Mouse (Mus musculus) stomach, embryonic 14.5 days (tissue): ENCODE results near the gene Mfsd2a. TPM values are rescaled to one million over a fixed set of nuclear protein-coding genes. Genes with fewer than 3 reads are reported as not detected.

Experiments used
- ATAC-seq: fragments of 200-750 bp; cut with Nextera tagmentation; 2 replicates; pipeline ENCODE4 v1.8.0; 2017; ENCODE audit warnings: low read depth, moderate TSS enrichment; ENCODE audit not compliant: insufficient number of reproducible peaks, insufficient read depth, low FRiP score
- H3K27ac ChIP-seq: fragments of 300-500 bp; sonication (generic); 2 replicates; pipeline ENCODE4 v1.5.1; 2014; ENCODE audit warnings: mild to moderate bottlenecking, low read length, moderate library complexity, mixed read lengths
- H3K27me3 ChIP-seq: fragments of 300-500 bp; sonication (generic); 2 replicates; pipeline ENCODE4 v1.6.1; 2014; ENCODE audit warnings: low read length, control low read depth, mixed read lengths; ENCODE audit not compliant: control insufficient read depth, insufficient read depth
- H3K36me3 ChIP-seq: fragments of 300-500 bp; sonication (generic); 2 replicates; pipeline ENCODE4 v1.6.1; 2014; ENCODE audit warnings: mild to moderate bottlenecking, control low read depth, low read length, moderate library complexity, mixed read lengths; ENCODE audit not compliant: control insufficient read depth, insufficient read depth
- H3K4me1 ChIP-seq: fragments of 300-500 bp; sonication (generic); 2 replicates; pipeline ENCODE4 v1.6.1; 2014; ENCODE audit warnings: low read length, control low read depth, mixed read lengths; ENCODE audit not compliant: control insufficient read depth, insufficient read depth
- H3K4me2 ChIP-seq: fragments of 300-500 bp; sonication (generic); replicated peaks from 2 replicates; pipeline ENCODE4 v1.6.1; 2014; ENCODE audit warnings: low read depth, low read length, control low read depth
- H3K4me3 ChIP-seq: fragments of 300-500 bp; sonication (generic); 2 replicates; pipeline ENCODE4 v1.5.1; 2014; ENCODE audit warnings: low read depth, low read length, control low read depth
- H3K9ac ChIP-seq: fragments of 300-500 bp; sonication (generic); replicated peaks from 2 replicates; pipeline ENCODE4 v1.6.1; 2014; ENCODE audit warnings: low read depth, mild to moderate bottlenecking, control low read depth, low read length, moderate library complexity, mixed read lengths
- H3K9me3 ChIP-seq: fragments of 300-500 bp; sonication (generic); 2 replicates; pipeline ENCODE4 v1.6.1; 2016; ENCODE audit warnings: low read depth, low read length, control low read depth; ENCODE audit not compliant: control insufficient read depth
- WGBS: fragments of 180-500 bp; shearing (Covaris S2); extraction: QIAGEN DNeasy Blood & Tissue Kit; methylation state at CpG from one replicate; pipeline ENCODE4 v1.1.7; 2014; 5-methylcytosine and 5-hydroxymethylcytosine counted together
- polyA plus RNA-seq: library from polyadenylated mRNA; unstranded; fragments of >200 nt; fragmentation: Nextera tagmentation; extraction: Ambion mirVana; gene quantifications from 2 replicates; pipeline ENCODE4 v1.2.1, GENCODE M21; 2014

The Mfsd2a gene
- polyA plus RNA-seq, 1 experiment from 2014 or later, result 2.5 TPM

DNA sequence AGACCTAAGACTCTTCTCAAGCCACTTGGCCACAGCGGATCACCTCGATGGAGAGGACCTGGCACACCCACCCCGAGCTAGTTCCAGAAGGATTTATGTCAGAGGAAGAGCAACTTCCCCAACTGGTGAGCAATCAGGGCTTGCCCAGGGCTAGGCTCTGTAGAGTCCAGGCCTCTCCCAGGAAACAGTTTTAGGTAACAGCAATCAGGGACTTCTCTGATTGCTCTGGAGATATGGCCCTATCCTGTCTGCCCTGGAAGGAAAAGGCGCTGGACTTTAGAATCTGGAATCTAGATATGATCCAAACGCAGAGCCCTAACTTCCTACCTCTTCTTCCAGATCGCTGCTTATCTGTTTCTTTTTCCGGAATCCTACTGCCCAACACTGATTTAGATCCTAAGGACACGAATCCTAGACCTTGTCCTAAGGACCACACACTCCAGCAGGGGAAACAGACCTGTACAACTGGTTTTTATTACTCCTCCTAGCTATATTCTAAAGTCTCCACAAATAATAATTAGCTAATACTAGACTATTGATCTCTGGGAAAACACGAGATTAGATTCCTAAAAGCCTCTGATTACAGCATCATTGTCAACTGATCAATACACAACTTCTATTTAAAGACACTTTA, 25.4 kb downstream of the Mfsd2a start:
- no peaks in the 10 kb centered on the region for H3K4me1 ChIP-seq
- 71% methylated on average over 9 of the region's 9 CpGs for WGBS
- H3K27me3 ChIP-seq, result no peaks in the 10 kb centered on the region
- no peak for ATAC-seq
- no peaks in the 10 kb centered on the region for H3K9me3 ChIP-seq
- H3K27ac ChIP-seq, result no peak overlapping the region
- H3K4me3 ChIP-seq, result no peak overlapping the region
- no peak overlapping the region for H3K4me2 ChIP-seq
- H3K36me3 ChIP-seq, result no peaks in the 10 kb centered on the region
- H3K9ac ChIP-seq, result no peak overlapping the region

DNA sequence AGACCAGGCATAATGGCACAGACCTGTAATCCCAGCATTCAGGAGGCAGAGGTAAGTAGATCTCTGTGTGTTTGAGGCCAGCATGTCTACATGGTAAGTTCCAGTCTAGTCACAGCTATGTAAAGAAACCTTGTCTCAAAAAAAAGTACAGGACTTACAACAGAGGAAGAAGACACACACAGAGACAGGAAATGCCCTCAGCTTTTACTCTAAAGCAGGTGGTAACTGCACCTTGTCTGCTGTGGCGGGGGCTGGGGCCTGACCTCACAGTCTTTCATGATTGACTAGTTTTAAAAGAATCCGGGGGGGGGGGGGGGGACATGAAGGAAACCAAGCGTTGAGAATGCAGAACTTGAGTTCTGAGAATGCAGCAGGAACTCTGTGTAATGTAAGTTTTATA, 27.1 kb downstream of the Mfsd2a start:
- H3K27ac ChIP-seq, result no peak overlapping the region
- no peaks in the 10 kb centered on the region for H3K27me3 ChIP-seq
- no peak for ATAC-seq
- WGBS, result 33% methylated on average over 3 of the region's 3 CpGs
- H3K9ac ChIP-seq, result no peak overlapping the region
- H3K4me3 ChIP-seq, result no peak overlapping the region
- H3K36me3 ChIP-seq, result no peaks in the 10 kb centered on the region
- no peaks in the 10 kb centered on the region for H3K9me3 ChIP-seq
- H3K4me1 ChIP-seq, result no peaks in the 10 kb centered on the region
- no peak overlapping the region for H3K4me2 ChIP-seq

DNA sequence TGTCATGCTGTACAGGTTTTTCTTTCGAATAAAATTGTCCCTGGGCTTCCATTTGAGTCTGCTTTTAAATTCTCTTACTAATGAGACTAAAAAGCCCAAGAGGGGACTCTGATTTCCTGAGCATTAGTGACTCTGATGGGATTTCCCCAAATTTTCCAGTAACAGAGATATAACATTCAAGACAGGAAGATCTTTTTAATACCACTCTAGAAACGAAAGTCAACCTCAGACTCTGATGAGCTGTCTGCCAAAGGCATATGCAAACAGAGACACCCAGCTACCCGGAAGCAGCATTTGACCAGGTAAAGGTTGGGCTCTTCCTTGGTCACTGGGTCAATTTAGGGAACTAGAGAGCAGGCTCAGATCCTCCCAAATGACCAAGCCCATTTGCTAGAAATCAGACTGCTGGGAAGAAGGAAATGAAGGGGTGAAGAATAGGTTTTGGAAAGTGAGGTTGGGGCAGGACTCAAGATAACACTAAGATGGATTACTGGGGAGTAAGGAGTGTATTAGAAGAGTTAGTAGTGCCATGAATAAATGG, 27.9 kb downstream of the Mfsd2a start:
- no peak overlapping the region for H3K9ac ChIP-seq
- no peak overlapping the region for H3K27ac ChIP-seq
- no peaks in the 10 kb centered on the region for H3K27me3 ChIP-seq
- H3K4me3 ChIP-seq, result no peak overlapping the region
- no peak overlapping the region for H3K4me2 ChIP-seq
- 49% methylated on average over 3 of the region's 3 CpGs for WGBS
- no peaks in the 10 kb centered on the region for H3K36me3 ChIP-seq
- no peaks in the 10 kb centered on the region for H3K9me3 ChIP-seq
- no peaks in the 10 kb centered on the region for H3K4me1 ChIP-seq
- ATAC-seq, result no peak

DNA sequence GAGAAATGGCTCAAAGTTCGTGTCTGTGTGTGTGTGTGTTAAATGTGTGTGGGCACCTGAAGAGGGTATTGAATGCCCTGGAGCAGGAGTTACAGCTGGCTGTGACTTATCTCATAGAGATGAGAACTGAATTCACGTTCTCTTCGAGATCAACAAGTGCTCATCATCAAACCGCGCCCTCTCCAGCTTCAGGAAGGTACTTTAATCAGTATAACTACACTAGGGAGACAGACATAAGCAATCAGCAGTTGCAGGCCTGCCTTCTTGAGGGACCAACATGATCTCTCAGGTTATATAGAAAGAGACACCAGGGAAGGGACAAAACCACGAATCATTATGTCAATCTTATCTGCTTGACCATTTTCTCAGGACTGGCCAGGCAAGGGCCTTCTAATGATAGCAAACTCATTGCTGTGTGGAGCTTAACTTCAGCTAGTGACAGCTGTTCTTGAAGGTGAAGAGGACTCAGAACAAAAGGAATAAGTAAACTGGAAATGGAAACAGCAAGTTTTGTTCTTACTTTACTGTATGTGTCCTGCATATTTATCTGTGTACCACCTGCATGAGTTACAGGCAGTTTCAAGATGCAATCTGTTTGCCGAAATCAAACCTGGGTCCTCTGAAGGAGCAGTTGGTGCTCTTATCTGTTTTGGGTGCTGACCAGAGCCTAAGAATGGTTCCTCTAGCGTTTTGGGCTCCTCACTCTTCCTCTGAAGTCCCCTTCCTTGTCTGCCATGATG, 28.6 kb downstream of the Mfsd2a start:
- Histone ChIP-seq H3K4me1 (no peaks in the 10 kb centered on the region), H3K27me3 (no peaks in the 10 kb centered on the region), H3K4me2 (no peak overlapping the region), H3K27ac (no peak overlapping the region), H3K4me3 (no peak overlapping the region), H3K36me3 (no peaks in the 10 kb centered on the region), H3K9me3 (no peaks in the 10 kb centered on the region), H3K9ac (no peak overlapping the region)
- no peak for ATAC-seq
- WGBS, result 75% methylated on average over 8 of the region's 8 CpGs

DNA sequence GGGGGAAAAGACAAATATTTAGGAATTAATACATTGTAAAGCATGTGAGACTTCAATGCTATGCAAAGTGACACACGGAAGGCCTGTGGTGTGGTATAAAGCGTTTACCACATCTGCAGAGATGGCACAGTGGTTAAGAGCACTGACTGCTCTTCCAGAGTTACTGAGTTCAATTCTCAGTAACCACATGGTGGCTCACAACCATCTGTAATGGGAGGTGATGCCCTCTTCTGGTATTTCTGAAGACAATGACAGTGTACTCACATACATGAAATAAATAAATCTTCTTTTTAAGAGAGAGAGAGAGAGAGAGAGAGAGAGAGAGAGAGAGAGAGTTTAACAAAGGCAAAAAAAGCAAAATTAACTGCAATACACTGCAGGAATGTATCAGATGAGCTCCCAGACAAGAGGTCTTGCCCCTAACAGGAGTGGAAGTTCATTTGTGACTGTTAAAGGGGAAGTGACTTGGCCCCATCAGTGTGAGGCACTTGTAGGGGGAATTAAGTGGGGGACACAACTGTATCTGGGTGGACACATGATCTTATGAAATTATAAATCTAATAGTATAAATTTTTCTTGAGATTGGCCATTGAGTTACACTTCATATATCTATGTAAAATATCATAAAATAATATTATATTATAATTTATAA, 29.9 kb downstream of the Mfsd2a start:
- H3K4me2 ChIP-seq, result no peak overlapping the region
- H3K27ac ChIP-seq, result no peak overlapping the region
- no peak overlapping the region for H3K4me3 ChIP-seq
- no peaks in the 10 kb centered on the region for H3K27me3 ChIP-seq
- ATAC-seq, result no peak
- no peaks in the 10 kb centered on the region for H3K36me3 ChIP-seq
- no peak overlapping the region for H3K9ac ChIP-seq
- WGBS, result 85% methylated on average over 2 of the region's 2 CpGs
- H3K4me1 ChIP-seq, result no peaks in the 10 kb centered on the region
- H3K9me3 ChIP-seq, result no peaks in the 10 kb centered on the region

DNA sequence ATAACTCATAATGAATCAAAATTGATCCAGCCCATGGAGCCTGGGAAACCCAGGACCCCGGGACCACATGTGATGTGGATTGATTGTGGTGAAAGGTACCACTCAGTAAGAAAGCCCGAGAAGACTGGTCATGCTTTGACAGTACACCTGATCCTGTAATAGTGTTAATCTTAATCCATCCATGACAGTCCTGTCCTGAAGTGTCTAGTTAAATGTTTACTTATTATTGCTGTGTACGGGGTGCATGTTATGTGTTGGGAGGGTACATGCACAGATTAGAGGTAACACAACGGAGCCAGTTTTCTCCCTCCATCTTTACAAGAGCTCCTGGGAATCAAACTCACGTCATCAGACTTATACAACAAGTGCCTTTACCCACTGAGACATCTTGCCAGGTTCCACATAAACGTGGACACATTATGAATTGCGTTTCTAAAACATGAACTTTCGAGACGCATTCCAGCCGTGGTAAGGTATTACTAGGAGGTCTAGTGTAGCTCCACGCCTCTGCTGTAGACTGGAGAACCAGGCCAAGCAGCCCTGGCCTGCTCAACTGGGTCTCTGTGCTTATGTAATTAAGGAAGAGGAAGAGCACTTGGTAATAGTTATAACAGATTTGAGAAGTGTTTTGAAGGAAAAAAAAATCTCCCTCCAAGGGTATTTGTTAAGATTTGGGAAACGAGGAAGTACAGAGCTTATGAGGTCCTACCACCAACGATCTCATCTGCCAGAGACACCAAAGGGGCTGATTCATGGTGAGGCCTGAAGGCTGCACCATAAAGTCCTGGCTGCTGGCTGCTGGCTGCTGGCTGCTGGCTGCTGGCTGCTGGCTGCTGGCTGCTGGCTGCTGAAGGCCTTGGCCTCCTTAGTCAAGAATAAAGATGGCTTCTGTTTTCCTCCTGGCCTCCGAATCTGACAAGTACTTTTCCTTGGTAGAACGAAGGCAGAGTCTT, 37.3 kb downstream of the Mfsd2a start:
- H3K4me3 ChIP-seq, result no peak overlapping the region
- no peak overlapping the region for H3K27ac ChIP-seq
- H3K9me3 ChIP-seq, result no peaks in the 10 kb centered on the region
- no peaks in the 10 kb centered on the region for H3K36me3 ChIP-seq
- H3K27me3 ChIP-seq, result no peaks in the 10 kb centered on the region
- no peaks in the 10 kb centered on the region for H3K4me1 ChIP-seq
- WGBS, result 80% methylated on average over 15 of the region's 15 CpGs
- no peak overlapping the region for H3K4me2 ChIP-seq
- H3K9ac ChIP-seq, result no peak overlapping the region
- ATAC-seq, result no peak

DNA sequence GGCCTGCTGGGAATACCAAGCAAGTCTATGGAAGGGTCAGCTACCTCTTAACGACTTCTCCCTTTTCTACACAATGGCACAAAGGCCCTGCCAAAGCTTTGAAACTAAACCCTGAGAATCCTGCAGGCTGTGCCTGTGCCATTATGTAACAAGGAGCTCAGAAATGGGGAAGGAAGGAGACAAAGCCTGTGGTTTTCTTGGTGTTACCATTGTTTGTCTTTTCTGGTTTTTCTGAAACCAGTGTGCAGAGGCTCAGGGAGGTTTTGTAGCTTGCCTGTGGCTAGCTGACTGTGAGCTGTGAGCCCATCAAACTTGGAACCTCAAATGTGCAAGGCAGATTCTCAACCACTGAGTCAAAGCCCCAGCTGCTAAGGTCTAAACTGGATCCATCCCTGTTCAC, 38.1 kb downstream of the Mfsd2a start:
- Histone ChIP-seq H3K4me1 (no peaks in the 10 kb centered on the region), H3K4me2 (no peak overlapping the region), H3K36me3 (no peaks in the 10 kb centered on the region), H3K4me3 (no peak overlapping the region), H3K27ac (no peak overlapping the region), H3K9me3 (no peaks in the 10 kb centered on the region), H3K9ac (no peak overlapping the region), H3K27me3 (no peaks in the 10 kb centered on the region)
- 47% methylated on average over 1 of the region's 1 CpGs for WGBS
- ATAC-seq, result no peak

DNA sequence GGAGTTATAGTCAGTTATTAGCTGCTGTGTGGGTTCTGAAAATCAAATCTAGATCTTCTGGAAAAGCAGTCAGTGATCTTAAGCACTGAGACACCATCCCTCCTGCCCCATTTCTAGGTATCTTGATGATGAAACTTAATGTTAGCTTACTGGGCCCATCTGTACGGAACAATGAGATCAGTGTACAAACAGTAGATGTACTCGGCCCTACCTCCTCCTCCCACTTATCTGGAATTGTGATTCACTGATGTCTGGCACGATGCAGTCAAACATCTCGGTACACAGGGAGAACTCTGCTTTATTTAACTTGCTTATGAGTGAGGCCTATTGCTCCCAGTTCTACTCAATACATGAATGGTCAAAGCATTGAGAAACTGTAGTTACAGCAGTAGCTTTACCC, 45.0 kb downstream of the Mfsd2a start:
- no peaks in the 10 kb centered on the region for H3K4me1 ChIP-seq
- 86% methylated on average over 4 of the region's 4 CpGs for WGBS
- no peak overlapping the region for H3K27ac ChIP-seq
- H3K4me2 ChIP-seq, result no peak overlapping the region
- H3K27me3 ChIP-seq, result no peaks in the 10 kb centered on the region
- ATAC-seq, result no peak
- no peaks in the 10 kb centered on the region for H3K9me3 ChIP-seq
- H3K9ac ChIP-seq, result no peak overlapping the region
- no peak overlapping the region for H3K4me3 ChIP-seq
- no peaks in the 10 kb centered on the region for H3K36me3 ChIP-seq
